Mouse (Mus musculus) CD4-positive helper T cell, adult 2 months (primary cell): Measurements from ENCODE around the gene Zdhhc22.
A peak's percentile ranks its signal among the peaks of the same experiment; 100 is the strongest.

Experiments used
- DNase-seq: peaks from one replicate; pipeline ENCODE4 v3.0.0-alpha.2; 2012; ENCODE audit warnings: low read depth, missing footprints, low spot score

Gene Zdhhc22

GRCm38 (mm10) chr12:86995931-86996330 lies 5.7 kb upstream of the Zdhhc22 start:
- DNase-seq = no peak

DNA sequence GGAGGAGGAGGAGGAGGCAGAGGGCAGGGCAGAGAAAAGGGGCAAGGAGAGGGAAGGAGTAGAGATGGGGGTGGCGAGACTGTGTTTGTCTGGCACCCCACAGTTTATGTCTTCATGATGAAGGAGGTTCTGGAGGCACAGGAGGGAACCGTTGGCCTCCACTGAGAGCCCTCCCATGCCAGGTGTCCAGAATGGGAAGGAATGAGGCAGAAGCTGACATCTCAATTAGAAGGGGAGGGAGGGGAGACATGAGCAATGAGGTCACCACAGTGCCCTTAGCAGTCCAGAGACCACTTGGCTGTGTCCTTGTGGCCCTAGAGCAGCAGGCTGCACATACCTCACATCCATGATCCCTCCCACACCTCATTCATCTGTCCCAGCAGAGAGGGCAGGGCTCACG lies 4.5 kb upstream of the Zdhhc22 start:
- no peak for DNase-seq

GRCm38 (mm10) chr12:86994166-86994565 lies 3.9 kb upstream of the Zdhhc22 start:
- DNase-seq = no peak

DNA sequence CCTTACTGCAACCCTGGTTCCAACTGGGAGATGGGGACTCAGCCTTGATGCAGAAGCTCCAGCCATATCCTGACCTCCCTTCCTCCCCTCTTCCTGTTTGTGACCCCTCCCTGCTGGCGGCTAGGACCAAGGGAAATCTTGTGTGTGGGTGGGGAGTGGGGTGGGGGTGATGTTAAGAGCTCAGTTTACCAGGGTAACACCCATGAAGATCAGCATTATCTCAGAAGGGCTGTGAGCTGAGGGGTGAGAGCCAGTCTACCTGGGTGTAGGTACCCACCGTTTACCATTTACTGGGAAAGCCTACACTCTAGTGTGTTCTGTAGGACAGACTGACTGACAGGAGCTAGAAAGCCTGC lies 503 bp upstream of the Zdhhc22 start:
- DNase-seq = no peak

DNA sequence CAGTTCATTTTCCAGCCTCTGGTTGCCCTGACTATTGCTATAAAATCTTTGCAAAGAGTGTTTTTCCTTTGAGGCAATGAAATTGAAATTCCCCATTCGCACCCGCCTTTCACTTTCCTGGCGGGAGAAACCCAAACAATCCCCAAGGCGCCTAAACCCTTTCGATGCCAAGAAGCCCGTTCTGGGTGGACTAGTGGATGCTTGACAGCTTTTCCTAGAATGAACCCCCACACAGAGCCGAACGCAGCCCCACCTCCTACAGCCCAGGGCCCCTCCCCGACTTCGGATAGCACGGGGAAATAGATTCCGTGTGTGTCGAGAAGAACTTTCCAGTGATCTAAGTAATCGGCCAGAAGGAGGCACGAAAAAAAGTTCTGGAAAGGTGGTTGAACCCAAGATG lies 852 bp downstream of the Zdhhc22 start:
- no peak for DNase-seq

- DNase-seq = no peak
These were observed 2.0 kb downstream of the Zdhhc22 start for GRCm38 (mm10) chr12:86988227-86988626.

- no peak for DNase-seq
These were observed 3.7 kb downstream of the Zdhhc22 start for GRCm38 (mm10) chr12:86986562-86986961.

DNA sequence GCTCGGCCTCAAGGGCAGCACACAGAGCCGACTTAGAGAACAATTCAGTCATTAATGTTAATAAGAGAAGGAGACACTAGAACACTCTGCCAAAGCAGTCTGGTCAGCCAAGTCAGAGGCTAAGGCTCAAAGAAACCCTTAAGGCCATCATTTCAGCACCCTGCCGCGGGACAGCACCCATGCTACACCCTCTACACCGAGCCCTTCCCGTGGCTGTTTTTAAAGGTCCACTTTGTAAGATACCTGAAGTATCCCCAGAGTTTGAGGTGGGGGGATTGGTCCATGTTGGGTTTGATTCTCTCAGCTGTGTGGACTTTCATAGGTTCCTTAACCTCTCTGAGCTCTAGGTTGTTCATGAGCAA lies 6.1 kb downstream of the Zdhhc22 start:
- no peak for DNase-seq

DNA sequence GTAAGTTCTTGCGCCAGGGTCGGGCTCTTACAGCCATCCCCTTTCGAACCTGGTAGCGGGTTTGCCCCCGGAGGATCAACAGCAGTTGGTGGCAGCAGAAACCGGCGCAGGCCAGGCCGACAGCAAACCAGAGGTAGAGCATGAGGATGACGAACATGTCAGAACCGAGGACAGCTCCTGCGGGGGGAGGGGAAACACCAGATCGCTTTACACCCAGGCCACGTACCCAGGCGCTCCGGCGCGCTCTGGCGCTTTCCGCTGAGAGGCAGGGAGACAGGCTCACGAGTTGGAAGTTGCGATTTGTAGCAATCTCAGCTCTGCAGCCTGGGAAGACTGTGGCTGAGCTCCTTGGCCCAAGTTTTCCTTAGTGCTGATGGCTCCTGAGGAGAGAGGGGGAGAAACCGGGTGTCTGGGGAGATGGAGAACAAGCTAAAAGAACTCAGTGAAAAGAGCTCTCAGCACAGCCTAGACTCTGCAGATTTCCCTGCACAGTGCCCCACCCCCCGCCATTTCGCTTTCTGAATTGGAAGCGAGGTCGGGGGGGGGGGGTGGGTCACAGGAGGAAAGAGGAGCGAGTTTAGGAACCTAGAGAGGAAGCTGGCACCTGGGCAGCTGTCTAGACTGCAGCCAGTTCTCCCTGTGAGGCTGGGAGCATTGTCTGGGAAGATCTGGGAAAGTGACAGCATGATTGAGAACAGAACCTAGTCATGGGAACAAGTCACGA lies 6.6 kb downstream of the Zdhhc22 start:
- peak; percentile 31 for DNase-seq

DNA sequence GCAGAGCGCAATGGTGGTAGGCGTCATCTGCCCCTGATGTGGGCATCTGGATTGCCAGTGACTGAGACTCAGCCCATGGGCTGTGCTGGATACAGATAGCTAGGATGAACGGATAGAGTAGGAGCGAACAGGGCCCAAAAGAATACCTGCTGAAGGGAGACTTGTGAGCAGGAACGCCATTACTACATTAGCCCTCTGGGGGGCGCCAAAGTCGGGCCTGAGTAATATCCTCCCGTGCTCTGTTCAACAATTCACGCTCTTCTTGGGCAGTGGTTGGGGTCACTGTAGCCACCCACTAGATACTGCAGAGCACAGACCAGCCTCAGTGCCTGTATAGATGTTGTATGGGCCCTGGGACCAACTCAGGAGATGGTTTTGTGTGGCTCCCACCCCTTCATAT lies 9.1 kb downstream of the Zdhhc22 start:
- DNase-seq = no peak

- DNase-seq = no peak
These were observed 12.4 kb downstream of the Zdhhc22 start for GRCm38 (mm10) chr12:86977833-86978232.

GRCm38 (mm10) chr12:86976511-86977168 lies 13.6 kb downstream of the Zdhhc22 start:
- no peak for DNase-seq

DNA sequence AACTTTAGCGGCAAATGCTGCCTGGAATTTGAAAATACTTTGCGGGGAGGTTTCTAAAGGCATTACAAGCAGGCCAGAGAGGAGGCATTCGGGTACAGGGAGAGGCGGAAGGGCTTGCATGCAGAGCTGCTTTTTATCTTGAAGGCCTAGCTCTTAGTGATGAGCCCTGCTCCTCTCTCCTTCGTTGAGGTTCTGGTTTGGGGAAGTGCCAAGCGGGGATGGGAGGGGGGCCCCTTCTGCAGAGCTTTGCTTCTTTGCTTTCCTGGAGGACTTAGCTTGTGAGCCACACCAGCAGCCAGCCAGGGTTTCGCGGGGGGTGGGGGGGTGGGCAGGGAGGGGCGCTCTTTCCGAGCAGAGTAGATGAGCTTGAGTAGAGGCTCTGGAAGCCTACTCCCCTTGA lies 14.5 kb downstream of the Zdhhc22 start:
- DNase-seq = no peak

GRCm38 (mm10) chr12:86974387-86975288 lies 15.6 kb downstream of the Zdhhc22 start:
- peak; percentile 51 for DNase-seq

DNA sequence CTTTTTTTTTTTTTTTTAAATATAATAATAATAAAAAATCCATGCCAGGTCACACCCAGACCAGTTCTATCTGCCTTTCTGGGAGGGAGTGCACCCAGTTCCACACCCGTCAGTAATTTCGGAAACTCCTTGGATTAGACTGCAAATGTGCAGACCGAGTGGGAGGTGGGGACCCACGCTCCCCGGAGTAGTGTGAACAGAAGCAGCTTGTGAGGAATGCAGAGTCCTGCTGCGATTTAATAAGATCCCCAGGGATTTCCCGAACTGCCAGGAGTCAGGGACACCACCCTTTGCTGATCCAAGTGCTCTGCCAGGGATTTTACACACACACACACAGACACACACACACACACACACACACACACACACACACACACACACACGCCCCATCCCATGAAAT lies 16.5 kb downstream of the Zdhhc22 start:
- no peak for DNase-seq

DNA sequence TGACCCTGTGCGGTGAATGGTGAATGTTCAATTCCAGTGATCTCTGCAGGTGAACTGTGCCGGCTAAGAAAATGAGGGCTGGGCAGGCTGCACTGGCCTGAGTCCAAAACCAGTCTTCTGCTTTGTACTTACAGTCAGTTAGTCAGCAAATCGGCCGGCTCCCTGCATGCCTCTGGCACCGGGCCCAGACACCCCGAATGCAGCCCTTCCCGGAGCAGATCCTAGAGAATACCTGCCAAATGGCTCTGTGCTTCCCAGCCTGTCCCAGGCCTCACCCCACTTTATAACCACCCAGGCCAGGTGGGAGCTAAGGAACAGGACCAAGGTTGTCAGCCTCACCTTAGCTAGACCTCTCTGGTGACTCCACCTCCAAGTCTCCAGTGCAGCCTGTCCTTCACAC lies 17.0 kb downstream of the Zdhhc22 start:
- no peak for DNase-seq

DNA sequence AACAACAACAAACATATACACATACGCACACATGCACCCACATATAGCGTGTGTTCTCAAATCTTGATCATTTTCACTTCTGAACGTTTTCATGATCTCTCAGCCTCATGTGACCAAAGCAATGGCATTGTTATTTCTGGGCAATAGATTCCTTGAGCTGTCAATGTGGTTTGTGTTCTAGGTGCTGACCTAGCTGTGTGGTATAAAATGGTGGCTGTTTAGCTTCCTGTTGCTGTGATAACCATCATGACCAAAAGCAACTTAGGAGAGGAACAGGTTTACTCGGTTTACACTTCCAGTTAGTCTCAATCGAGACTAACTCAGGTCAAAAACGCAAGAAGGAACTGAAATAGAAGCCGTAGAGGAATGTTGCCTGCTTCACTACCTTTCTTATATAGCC lies 19.1 kb downstream of the Zdhhc22 start:
- DNase-seq = peak; percentile 60

DNA sequence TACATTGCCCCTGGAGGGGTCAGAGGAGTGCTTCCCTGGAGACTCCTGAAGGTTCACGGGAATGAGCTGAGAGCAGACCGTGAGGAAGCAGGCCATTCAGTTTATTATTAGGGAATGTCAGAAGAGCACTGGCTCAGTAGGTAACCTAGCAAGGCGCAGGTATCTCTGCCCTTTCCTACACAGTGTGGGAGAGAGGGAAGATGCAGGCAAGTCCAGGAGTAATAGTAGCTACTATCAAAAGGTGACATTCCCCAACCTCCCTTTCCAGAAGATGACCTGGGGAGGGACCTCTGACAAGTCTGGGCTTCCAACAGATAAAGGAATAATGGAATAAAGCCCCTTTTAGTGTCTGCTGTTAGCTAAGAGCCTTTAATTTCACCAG lies 21.0 kb downstream of the Zdhhc22 start:
- DNase-seq = no peak

GRCm38 (mm10) chr12:86968468-86969219 lies 21.6 kb downstream of the Zdhhc22 start:
- no peak for DNase-seq

- DNase-seq = no peak
These were observed 24.9 kb downstream of the Zdhhc22 start for GRCm38 (mm10) chr12:86965237-86965799.

- no peak for DNase-seq
These were observed 25.8 kb downstream of the Zdhhc22 start for GRCm38 (mm10) chr12:86964278-86965057.
